ENCODE assay signal across 9 mouse cellular contexts in genomic region chr4:130533975-130534374, GRCm38 (mm10). TPM values are rescaled to one million over a fixed set of nuclear protein-coding genes. Genes with fewer than 3 reads are reported as not detected.
A peak's percentile ranks its signal among the peaks of the same experiment; 100 is the strongest.
DNase-seq lines count a peak whose midpoint lies in the region; ATAC-seq lines count a peak whose summit lies in the region.
"Had no signal": no experiment of that assay in that cellular context is flagged by ENCODE, and none has a peak within 500 bp of the region (broad histone marks: within the 10 kb centered on the region; RNA-seq: fewer than 3 reads in every experiment).

No protein-coding gene starts in this region.

- H3K36me3 ChIP-seq in forebrain, embryonic 11.5 days (ENCODE audit: control insufficient read depth, insufficient read depth, low read length), result peaks cover 9% of the 10 kb centered on the region; the same call in 1 of the 2 replicates
- H3K36me3 ChIP-seq: heart, embryonic 15.5 days had no signal

- 0 out of 2 replicates have a peak, but pooled peaks have one; percentile 53 for ATAC-seq in forebrain, embryonic 11.5 days (replicated peaks; ENCODE audit: low FRiP score)

- H3K9me3 ChIP-seq in forebrain, embryonic 11.5 days (ENCODE audit: control insufficient read depth, low read length), result no peaks in the 10 kb centered on the region
- H3K9me3 ChIP-seq: heart, embryonic 15.5 days had no signal

- H3K4me1 ChIP-seq in forebrain, embryonic 11.5 days (replicated peaks; ENCODE audit: control insufficient read depth, insufficient read depth, low read length), result no peaks in the 10 kb centered on the region

- no peak overlapping the region for H3K4me2 ChIP-seq in forebrain, embryonic 11.5 days (ENCODE audit: low read depth, low read length, severe bottlenecking)
- H3K4me2 ChIP-seq: heart, embryonic 15.5 days had no signal

- no peak overlapping the region for H3K27ac ChIP-seq in forebrain, embryonic 11.5 days (ENCODE audit: low read depth, low read length)
- H3K27ac ChIP-seq: heart, embryonic 15.5 days had no signal

- WGBS in forebrain, embryonic 11.5 days, result 50% methylated on average over 4 of the region's 4 CpGs

- peak; percentile 80 for DNase-seq in ES-CJ7 (ENCODE audit: low read depth, low spot score)
- peak; percentile 70 for DNase-seq in c-Kit-positive CD71-positive TER-119-negative erythroid progenitor cells, embryonic 14.5 days (ENCODE audit: low read depth)
- DNase-seq in forebrain, embryonic 11.5 days (ENCODE audit: low spot score), result peak; percentile 93
- peak; percentile 88 for DNase-seq in heart, postnatal 4 days
- DNase-seq in layer of hippocampus, adult 9-10 months (ENCODE audit: low spot score), result peak; percentile 98
- DNase-seq in lung, postnatal 14 days, result peak; percentile 90
- DNase-seq in retina, embryonic 14.5 days (ENCODE audit: low spot score), result peak; percentile 92
- DNase-seq in thymus, postnatal 36 days, result peak; percentile 68 to 79

- H3K27me3 ChIP-seq in forebrain, embryonic 11.5 days (ENCODE audit: control insufficient read depth, insufficient read depth, low read length), result no peaks in the 10 kb centered on the region
- H3K27me3 ChIP-seq: heart, embryonic 15.5 days had no signal

- H3K9ac ChIP-seq in forebrain, embryonic 11.5 days (ENCODE audit: low read length), result no peak overlapping the region
- H3K9ac ChIP-seq: heart, embryonic 15.5 days had no signal

- no peak overlapping the region for H3K4me3 ChIP-seq in forebrain, embryonic 11.5 days (ENCODE audit: low read depth, low read length)
- H3K4me3 ChIP-seq: heart, embryonic 15.5 days had no signal

RNA-seq across cellular contexts. Expression of gene Nkain1, which starts 40.0 kb away (rescaled TPM):
- polyA plus RNA-seq in forebrain, embryonic 11.5 days (2014; fragmentation: Nextera tagmentation; extraction: Ambion mirVana), result 12.5 and 18.5 TPM in 2 replicates
- total RNA-seq in heart, postnatal 4 days (2021), result 10 to 100 TPM; 11.2 to 15.2 TPM
